Mouse (Mus musculus) left cerebral cortex, adult 9 months (tissue): ENCODE measurements around the gene Olfr875.
A peak's percentile ranks its signal among the peaks of the same experiment; 100 is the strongest.
"Not testable (repeated sequence)": the region's sequence is repeated elsewhere in the genome, so short reads cannot be mapped to it uniquely, and the experiment has no call there.

Source experiments
- DNase-seq, 2 experiments: peaks; one replicate each; pipeline ENCODE4 v3.0.0; 2022; ENCODE audit warnings: low spot score in 2 of 2

Gene Olfr875

DNA sequence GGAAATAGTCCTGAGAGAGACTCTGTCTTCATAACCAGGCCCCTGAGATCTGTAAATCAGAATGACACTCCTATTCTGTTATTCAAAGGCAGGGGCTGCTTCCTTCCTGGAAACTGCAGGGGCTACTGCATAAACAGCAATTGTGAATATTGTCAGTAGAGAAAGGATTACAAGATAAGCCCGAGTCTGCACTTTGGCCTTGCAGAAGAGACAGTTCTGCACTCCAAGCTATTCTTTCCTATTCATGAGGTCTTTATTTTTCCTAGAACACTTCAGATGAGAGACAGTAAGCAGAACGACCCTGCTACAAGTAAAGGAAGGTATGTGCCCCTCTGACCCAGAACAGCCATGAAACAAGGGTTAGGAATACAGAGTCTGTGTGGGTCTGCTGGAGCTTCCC lies at the start of gene Olfr875:
Olfr875 (plus strand) TSS at position 99 of the 400 bp plus-strand sequence.
- DNase-seq = no peak

DNA sequence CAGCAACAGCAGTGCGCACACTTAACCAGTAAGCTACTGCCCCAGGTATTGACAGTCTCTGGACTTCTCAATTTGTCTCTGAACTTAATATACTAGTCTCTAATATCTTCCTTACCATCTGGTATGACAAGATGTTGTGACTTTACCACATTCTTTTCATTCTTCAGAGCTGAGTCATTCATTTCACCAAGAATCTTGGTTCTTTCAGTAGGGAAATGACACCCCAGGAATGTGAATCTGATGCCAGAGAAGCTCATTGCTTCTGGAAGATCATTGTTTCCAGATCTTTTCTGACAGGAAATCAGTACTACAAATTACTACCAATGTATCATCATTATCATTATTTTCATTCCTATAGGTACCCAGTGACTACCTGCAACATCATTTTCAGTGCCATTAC lies 37.3 kb upstream of the Olfr875 start:
- DNase-seq = no peak

DNA sequence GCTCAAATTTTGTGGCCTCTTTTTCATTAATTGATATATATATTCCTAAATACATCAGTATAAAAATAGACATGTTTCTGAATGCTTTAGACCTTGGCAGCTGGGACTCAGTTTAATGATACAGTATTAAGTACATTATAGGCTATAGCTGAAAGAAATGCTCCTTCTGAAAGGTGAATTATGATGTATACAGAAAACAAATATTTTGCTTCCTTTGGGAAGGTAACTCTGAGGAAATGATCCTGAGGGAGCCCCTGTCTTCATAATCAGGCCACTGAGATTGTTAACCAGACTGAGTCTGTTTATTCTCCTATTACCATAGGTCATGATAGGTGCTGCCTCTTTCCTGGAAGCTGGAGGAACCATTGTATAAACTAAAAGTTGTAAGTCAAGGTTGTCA lies 26.9 kb upstream of the Olfr875 start, which contains the start of gene Olfr874:
Olfr874 (plus strand) TSS at position 301 of the 400 bp plus-strand sequence.
- DNase-seq = no peak

DNA sequence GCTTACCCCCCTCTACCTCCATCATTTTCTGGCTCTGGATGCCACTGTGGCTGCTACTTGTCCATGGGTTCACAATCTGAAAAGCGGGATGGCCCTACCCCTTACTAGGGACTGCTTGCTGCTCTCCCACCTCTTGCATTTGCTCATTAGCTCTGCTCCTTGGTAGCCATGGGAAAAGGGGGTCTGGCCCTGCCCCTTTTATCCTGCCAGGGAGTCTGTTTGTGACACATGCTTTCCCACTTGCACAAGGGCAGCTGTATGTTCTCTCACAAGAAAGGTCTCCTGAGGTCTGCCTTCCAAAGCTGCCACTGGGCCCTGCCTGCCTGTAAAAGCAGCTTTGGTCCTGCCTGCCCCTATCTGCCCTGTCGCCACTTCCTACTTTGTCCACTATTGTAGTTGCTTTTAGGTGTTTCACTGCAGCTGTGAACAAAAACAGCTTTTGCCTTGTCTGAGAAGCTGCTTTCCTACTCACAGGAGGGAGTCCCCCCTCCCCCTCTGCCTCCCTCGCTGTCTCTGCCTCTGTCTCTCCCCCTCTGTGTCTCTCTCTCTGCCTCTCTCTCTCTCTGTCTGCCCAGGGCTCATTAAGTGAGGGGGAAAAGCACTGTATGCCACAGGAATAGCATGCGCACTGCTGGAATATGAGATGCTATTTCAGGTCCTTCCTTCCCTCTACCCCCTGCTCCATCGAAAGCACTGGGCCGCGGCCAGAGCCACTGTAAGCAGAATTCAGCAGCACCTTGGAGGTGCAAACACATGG lies 21.2 kb upstream of the Olfr875 start:
- peak in 1 of 2 experiments; percentile 22 for DNase-seq

DNA sequence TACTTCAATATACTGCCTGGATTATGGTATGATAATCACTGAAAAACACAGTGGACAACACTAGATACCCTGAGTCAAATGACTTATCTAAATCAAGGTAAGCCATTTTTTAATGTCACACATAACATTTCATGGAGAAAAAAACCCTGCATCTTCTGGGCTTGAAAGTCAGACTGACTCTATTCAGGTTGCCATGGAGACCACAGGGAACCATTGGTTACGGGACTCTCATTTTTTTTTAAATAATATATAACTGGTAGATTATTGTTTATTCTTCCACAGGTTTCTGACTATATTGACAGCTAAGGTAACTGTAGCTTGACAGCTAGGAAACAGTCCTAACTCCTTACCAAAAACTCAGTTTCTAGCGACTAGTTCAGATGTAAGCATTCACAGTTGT lies 20.2 kb upstream of the Olfr875 start:
- no peak for DNase-seq

DNA sequence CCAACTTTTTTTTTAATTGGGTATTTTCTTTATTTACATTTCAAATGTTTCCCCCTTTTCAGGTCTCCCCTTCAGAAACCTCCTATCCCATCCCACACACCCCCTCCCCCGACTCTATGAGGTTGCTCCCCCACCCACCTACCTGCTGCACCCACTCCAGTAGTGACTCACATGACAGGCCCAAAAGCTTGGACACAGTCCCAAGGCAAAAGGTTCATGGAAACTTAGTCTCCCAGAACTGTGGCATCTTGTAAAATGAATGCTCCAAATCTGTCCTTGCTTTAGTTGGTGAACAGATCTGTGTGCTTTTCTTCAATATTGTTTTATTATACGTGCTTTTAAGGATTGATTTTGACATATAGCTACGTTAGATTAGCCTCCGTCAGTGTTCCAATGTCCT lies 19.7 kb upstream of the Olfr875 start:
- DNase-seq = no peak

DNA sequence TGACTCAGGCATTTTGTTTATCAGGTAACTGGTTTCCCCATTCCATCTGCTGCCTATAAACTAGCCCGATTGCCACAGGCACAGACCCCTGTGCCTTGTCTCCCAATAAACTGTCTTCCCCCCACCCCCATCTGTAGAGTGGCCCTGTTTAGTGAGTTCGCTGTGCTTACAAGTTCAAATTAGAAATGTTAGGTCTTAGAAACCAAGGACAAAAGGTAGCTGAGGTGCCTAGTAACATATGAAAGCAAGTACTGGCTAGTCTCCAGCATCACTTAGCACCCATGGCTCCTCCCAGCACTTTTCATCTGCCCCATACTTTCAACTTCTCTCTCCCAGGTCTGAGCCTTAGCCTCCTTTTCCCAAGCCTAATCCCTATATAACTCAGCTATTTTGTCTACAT lies 9.9 kb upstream of the Olfr875 start:
- DNase-seq = no peak

DNA sequence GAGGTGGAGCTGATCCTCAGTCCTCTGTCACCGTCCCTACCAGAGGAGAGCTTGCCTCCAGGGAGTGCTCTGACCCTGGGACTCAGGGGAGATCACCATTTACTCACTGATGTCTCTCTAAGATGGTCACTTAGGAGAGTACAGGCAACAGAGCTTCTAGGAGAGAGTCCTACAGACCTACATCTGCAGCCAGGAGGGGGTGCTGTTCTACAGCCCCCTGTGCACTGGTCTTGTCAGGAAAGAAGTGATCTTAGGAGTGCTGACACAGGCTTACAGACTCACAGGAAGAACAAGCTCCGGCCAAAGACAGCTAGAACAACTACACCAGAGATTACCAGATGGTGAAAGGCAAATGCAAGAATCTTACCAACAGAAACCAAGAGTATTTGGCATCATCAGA lies 9.1 kb upstream of the Olfr875 start:
- no peak for DNase-seq

DNA sequence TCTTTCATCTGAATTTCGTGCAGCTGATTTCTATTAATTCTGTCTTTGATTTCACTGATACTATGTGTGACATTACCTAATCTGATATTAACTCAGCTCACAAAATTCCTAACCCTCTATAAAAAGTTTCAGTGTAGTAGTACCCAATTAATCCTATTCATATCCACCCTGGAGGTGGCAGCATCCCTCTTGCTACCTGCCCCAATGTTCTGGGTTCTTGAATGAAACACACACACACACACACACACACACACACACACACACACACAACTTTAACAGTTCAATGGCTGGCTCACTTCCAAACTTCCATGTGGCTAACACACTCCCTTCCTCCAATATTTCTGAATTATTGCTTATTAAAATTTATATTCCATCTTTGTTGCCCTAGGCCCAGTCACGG lies 996 bp upstream of the Olfr875 start:
- no peak for DNase-seq

DNA sequence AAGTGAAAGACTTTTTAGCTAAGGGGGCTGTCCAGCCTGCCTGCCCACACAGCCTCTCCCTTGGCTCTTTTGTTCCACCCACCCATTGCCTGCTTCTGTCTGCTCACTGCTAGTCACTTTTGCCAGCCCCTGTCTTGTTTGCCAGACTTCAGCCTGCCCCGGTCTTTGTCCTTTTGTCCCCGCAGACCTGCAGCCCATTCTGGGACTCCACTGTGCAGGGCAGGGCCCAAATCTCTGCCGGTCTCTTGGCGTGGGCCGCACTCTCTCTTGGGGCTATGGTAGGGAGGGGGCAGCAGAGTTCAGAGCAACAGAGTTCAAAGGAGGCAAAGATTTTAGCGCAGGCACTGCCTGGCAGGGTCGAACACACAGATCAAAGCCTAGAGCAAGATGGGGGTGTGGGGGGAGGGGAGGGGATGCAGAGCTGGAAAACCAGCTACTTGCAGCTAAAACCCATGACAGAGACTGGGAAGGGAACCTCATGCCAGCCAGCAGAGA lies 11.2 kb downstream of the Olfr875 start:
- DNase-seq = no peak

DNA sequence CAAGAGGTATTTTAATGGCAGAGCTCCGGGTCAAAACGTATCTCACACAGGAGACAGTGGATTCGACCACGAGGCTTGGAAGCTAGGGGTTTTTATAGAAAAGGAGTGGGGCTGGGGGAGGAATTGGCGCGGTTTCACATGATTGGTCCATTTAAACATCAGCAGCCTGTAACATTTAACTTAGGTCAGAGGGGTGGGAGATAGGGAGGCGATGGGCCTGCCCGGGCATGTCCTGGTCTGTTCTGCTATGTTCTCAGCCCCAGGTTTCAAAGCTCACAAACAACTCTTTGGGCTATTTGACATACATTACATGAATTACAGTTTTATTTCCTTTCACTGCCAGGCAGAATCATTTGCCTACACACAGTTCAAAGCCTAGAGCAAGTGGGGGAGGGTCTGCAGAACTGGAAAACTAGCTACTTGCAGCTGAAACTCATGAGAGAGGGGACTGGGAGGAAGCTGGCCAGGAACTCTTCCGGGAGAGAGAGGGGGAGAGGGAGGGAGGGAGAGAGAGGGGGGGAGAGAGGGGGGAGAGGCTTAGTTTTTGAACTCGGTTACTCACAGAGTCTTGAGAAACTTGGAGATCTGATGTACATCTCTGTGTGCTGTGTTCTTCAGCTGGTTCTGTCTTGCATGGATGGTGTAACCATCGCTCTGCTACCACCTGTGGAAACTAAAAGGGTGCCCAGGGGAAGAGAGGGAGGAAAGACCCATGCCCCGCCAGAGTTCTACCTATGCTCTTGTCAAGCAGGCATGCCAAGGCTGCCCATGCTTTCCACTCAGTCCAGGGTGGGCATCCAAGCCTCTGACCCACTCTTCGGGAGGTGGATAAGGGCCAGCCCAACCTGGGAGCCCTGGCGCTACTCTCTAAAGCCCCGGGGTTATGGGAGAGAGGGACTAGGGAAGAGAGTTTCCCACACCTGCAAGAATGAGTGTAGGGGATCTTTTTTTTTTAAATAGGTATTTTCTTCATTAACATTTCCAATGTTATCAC lies 12.0 kb downstream of the Olfr875 start:
- DNase-seq = not testable (repeated sequence)

DNA sequence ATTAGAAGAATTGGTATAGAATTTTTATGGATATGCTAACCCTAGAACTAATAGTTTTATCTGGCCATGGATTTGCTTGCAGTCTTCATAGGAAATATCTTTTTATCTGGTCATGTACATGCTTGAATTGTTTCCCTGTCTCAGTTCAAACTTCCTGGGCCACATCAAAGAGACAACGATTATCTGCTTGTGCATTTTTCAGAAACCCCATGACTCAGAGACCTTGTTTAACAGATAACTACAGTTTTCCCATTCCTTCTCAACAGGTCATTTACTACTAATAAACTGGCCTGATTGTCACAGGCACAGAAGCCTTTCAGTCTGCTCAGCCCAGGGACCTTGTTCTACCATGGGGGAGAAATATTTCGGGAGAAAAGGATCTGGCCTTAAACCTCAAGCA lies 14.8 kb downstream of the Olfr875 start:
- no peak for DNase-seq

DNA sequence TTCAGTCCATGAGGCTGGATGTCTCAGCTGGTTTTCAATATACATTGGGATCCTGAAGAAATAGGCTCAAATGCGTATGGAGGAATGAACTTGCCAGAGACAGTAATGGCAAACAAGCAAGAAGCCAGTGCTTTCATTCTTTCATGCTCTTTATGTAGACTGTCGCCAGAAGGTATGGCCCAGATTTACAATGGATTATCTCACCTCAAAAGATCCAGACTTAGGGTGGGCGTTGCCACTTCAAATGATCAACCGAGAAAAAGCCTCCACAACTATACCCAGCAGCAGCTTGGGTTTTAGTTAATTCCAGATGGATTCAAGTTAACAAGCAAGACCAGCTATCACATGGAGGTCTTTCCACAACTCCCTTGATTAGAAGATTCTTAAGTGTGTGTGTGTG lies 30.4 kb downstream of the Olfr875 start:
- peak; percentile 18 to 61 for DNase-seq

DNA sequence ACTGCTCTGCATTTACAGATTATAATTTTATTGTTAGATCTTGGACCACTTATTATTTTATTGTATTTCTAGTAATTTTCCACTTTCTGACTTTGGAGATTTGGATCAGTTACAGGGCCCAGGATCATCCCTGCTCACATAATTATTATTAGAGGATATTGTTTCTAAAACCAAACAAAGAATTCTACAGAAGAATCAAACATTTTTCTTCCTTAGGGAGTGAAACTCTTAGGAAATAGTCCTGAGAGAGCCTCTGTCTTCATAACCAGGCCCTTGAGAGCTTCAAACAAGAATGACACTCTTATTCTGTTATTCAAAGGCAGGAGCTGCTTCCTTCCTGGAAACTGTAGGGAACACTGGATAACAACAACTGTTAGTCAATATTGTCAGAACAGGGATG lies 31.1 kb downstream of the Olfr875 start, which contains the start of gene Olfr876:
Olfr876 (plus strand) TSS at position 301 of the 400 bp plus-strand sequence.
- no peak for DNase-seq

DNA sequence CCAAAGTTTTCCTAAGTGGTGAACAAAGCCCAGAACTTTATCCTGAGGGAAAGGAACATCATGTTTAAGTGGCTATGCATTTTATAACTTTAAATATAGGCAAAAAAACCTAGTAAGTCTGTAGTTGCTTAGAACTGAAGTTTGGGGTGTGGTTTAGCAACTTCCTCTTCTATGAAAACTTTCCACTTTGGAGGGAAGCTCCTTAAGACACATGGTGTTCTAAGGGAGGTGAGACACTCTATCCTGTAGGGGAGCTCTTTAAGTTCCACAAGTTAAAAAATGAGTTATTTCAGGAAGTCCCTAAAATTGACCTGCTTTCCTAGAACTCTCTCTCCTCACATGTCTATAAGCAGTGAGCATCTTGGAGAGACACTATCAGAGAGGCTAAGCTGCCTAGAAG lies 35.6 kb downstream of the Olfr875 start:
- DNase-seq = no peak

DNA sequence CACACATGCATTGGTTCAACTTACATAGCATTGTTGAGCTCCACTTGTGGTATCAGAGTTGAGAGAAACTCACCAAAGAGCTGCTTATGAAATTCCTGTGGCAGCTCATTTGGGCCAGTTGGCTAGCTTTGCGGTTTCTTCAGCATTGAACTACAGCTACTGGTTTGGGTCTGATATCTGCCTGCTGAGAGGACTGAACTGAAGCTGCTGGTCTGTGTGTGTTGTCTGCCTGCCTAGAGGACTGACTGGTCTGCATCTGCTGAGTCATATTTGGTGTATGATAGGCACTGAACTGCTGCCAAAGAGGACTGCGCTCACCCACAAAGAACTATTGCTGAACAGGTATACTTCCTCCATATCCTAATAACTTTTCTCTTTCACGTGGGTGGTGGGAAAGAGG lies 36.8 kb downstream of the Olfr875 start:
- DNase-seq = no peak

DNA sequence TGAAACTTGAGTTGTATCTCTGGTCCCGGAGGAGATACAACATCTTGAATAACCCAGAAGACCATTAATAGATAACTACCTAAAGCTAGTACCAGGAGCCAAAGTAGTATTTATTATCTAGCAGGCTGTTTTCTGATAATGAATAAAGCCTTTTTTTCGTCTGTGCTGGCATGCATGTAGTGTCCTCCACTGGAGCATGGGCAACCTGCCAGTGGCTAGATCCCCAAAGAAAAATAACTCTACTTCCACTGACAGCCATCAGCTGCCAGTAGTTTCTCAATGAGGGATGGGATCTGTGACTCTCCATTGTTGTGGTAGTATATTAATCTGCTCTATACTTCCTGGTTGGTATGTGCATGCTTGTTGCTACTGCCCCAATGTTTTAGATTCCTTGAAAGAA lies 37.3 kb downstream of the Olfr875 start:
- no peak for DNase-seq

DNA sequence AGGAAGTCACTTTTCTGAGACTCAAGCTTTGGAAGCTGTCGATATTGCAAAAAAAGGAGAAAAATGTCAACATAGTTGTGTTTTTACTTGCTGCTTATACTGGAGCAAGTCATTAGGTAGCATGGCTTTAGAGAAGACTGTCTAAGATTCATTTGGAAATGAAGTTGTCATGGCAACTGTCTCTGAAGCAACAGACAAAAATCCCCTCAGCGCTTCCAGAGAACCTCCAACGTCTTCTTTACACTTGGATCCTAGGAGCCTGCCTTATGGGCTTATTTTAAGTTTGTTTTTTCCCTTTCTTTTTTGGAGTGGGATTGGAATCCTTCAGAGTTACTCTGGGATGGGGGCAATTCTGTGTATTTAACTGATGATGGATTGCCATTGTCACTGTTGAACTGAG lies 43.0 kb downstream of the Olfr875 start:
- DNase-seq = peak; percentile 51 to 59
